Mouse (Mus musculus): Measurements from ENCODE around the gene Rras2. TPM values are rescaled to one million over a fixed set of nuclear protein-coding genes. Genes with fewer than 3 reads are reported as not detected.

The Rras2 gene
- polyA plus RNA-seq, 1 experiment = 57.4 TPM

DNA sequence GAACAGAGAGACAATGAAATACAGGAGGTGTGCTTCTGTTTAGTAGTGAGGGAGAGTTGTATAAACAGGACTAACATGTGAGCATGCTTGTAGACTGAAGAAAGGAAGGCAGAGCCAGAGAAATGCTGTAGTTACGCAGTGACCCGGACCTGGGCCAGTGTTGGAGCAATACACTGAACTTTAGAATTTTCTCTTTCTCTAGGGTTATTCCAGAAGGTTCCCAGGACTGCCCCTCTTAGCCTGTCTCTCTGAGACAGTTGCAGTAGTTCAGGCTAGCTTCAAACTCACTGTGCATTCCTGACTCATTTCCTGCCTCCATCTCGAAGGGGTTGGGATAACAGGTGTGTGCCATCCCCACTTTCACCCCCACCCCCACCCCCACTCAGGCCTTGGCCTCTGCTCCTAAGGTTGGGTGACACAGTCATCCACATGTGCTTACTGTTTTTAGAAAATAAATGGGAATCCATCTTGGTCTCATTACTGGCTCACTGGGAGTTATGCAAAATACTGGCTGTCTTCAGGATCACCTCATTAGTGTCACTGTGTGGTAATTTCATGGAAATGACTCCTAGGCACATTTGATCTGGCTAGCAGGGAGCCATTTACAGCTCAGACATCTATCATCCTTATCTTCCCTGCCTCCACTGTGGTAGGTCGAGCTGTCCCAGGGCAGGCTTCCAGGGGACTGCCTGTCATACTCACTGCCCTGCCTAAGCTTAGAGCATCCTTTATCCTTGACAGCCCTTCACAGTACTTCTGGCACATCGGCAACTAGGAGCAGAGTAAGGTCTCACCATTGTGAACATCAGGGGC lies 37.7 kb upstream of the Rras2 start:
- Histone ChIP-seq H3K4me2 (ENCODE audit: low read depth) (no peak overlapping the region), H3K79me2 (ENCODE audit: control insufficient read depth, insufficient read depth) (no peaks in the 10 kb centered on the region), H3K27me3 (ENCODE audit: control insufficient read depth, insufficient read depth, insufficient read length) (no peaks in the 10 kb centered on the region), H3K4me3 (no peak overlapping the region), H3ac (ENCODE audit: control insufficient read depth, insufficient read length) (no peak overlapping the region), H3K36me3 (ENCODE audit: control insufficient read depth, insufficient read depth) (no peaks in the 10 kb centered on the region)
- TF ChIP-seq E2F4 (IDR thresholded peaks at IDR 0.05; ENCODE audit: insufficient read depth) (no peak), REST (IDR thresholded peaks at IDR 0.05; ENCODE audit: insufficient read depth, insufficient read length) (no peak), MYOG (IDR thresholded peaks at IDR 0.05; ENCODE audit: control insufficient read depth in 1 of 3, insufficient read depth in 1 of 3, insufficient read length in 2 of 3, low read depth in 2 of 3) (peak in 1 of 3 experiments; percentile 19), MYOD1 (IDR thresholded peaks at IDR 0.05; ENCODE audit: control insufficient read depth in 1 of 3, insufficient read length in 2 of 3, low read depth in 2 of 3) (peak in 1 of 3 experiments; percentile 63)

DNA sequence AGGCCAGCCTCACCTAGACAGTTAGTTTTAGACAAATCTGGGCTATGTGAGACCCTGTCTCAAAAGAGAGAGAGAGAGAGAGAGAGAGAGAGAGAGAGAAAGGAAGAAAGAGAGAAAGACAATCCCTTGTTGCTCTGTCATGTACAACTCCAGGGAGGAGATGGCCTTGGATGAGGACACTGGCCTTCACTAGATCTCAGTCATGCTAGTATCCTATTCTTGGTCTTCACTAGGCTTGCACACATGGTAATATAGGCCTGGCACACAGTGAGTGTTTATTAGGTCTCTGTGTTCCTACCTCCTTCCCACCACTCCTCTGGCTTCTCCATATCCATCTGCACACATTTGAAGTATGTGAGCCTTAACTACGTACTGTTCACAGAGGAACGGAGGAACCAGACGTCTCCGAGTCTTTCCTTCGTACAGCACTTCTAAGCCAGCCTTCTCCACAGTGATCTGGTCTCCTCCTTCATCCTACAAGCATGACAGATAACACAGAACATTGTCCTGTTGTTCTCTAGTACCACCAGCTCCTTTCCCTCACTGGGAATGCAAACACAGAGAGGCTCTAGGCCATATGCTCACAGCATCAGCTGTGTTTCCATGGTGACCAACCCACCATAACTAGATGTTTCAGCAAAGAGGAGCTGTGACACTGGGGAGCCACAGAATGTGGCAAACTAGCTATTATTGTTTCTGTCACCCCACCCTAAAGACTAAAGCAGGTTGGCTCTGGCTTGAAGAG lies 33.6 kb upstream of the Rras2 start:
- no peak overlapping the region for H3K4me2 ChIP-seq (ENCODE audit: low read depth)
- no peaks in the 10 kb centered on the region for H3K79me2 ChIP-seq (ENCODE audit: control insufficient read depth, insufficient read depth)
- no peak overlapping the region for H3K4me3 ChIP-seq
- no peaks in the 10 kb centered on the region for H3K36me3 ChIP-seq (ENCODE audit: control insufficient read depth, insufficient read depth)
- TF ChIP-seq POLR2A (IDR thresholded peaks at IDR 0.05; ENCODE audit: insufficient read length, low read depth) = no peak
- no peak for TF ChIP-seq TCF12 (IDR thresholded peaks at IDR 0.05; ENCODE audit: insufficient read depth, poor library complexity, severe bottlenecking)
- TF ChIP-seq E2F4 (IDR thresholded peaks at IDR 0.05; ENCODE audit: insufficient read depth) = no peak
- TF ChIP-seq MYOG (IDR thresholded peaks at IDR 0.05; ENCODE audit: control insufficient read depth in 1 of 3, insufficient read depth in 1 of 3, insufficient read length in 2 of 3, low read depth in 2 of 3) = no peak
- TF ChIP-seq POLR2AphosphoS2 (IDR thresholded peaks at IDR 0.05; ENCODE audit: insufficient read length, low read depth) = no peak
- TF ChIP-seq REST (IDR thresholded peaks at IDR 0.05; ENCODE audit: insufficient read depth, insufficient read length) = no peak
- no peak for TF ChIP-seq USF1 (IDR thresholded peaks at IDR 0.05; ENCODE audit: low read depth)
- TF ChIP-seq TCF3 (IDR thresholded peaks at IDR 0.05; ENCODE audit: insufficient read length, low read depth) = no peak
- TF ChIP-seq MYOD1 (IDR thresholded peaks at IDR 0.05; ENCODE audit: control insufficient read depth in 1 of 3, insufficient read length in 2 of 3, low read depth in 2 of 3) = no peak
- no peak for TF ChIP-seq SRF (IDR thresholded peaks at IDR 0.05; ENCODE audit: control insufficient read depth, insufficient read length, low read depth)
- no peak for TF ChIP-seq CEBPB (IDR thresholded peaks at IDR 0.05; ENCODE audit: insufficient read depth, poor library complexity, severe bottlenecking)
- no peak for TF ChIP-seq MAX (IDR thresholded peaks at IDR 0.05; ENCODE audit: low read depth)
- no peaks in the 10 kb centered on the region for H3K27me3 ChIP-seq (ENCODE audit: control insufficient read depth, insufficient read depth, insufficient read length)
- H3ac ChIP-seq (ENCODE audit: control insufficient read depth, insufficient read length) = no peak overlapping the region

DNA sequence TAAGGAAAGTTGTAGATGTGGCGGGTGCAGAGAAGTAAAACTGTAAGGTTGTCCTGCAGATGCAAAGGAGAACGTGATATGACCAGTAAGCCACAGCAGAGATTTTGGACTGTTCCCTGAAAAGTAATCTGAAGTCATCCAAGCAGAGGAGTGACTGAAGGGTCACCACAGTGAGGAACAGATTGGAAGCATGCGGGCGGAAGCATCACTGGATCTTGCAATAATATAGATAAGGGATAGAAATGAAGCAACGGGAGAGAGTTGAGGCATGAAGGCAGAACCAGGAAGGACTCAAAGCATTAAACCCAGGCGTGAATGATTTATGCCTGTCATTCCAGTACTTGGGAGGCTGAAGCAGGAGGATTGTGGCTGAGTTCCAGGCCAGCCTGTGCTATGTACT lies 32.0 kb upstream of the Rras2 start:
- Histone ChIP-seq H3K4me3 (no peak overlapping the region), H3K36me3 (ENCODE audit: control insufficient read depth, insufficient read depth) (no peaks in the 10 kb centered on the region), H3K79me2 (ENCODE audit: control insufficient read depth, insufficient read depth) (no peaks in the 10 kb centered on the region), H3ac (ENCODE audit: control insufficient read depth, insufficient read length) (no peak overlapping the region), H3K4me2 (ENCODE audit: low read depth) (no peak overlapping the region), H3K27me3 (ENCODE audit: control insufficient read depth, insufficient read depth, insufficient read length) (no peaks in the 10 kb centered on the region)
- TF ChIP-seq MYOG (IDR thresholded peaks at IDR 0.05; ENCODE audit: control insufficient read depth in 1 of 3, insufficient read depth in 1 of 3, insufficient read length in 2 of 3, low read depth in 2 of 3) = no peak
- TF ChIP-seq CEBPB (IDR thresholded peaks at IDR 0.05; ENCODE audit: insufficient read depth, poor library complexity, severe bottlenecking) = no peak
- TF ChIP-seq TCF12 (IDR thresholded peaks at IDR 0.05; ENCODE audit: insufficient read depth, poor library complexity, severe bottlenecking) = no peak
- TF ChIP-seq REST (IDR thresholded peaks at IDR 0.05; ENCODE audit: insufficient read depth, insufficient read length) = no peak
- TF ChIP-seq SRF (IDR thresholded peaks at IDR 0.05; ENCODE audit: control insufficient read depth, insufficient read length, low read depth) = no peak
- no peak for TF ChIP-seq MAX (IDR thresholded peaks at IDR 0.05; ENCODE audit: low read depth)
- TF ChIP-seq MYOD1 (IDR thresholded peaks at IDR 0.05; ENCODE audit: control insufficient read depth in 1 of 3, insufficient read length in 2 of 3, low read depth in 2 of 3) = no peak
- no peak for TF ChIP-seq POLR2AphosphoS2 (IDR thresholded peaks at IDR 0.05; ENCODE audit: insufficient read length, low read depth)

DNA sequence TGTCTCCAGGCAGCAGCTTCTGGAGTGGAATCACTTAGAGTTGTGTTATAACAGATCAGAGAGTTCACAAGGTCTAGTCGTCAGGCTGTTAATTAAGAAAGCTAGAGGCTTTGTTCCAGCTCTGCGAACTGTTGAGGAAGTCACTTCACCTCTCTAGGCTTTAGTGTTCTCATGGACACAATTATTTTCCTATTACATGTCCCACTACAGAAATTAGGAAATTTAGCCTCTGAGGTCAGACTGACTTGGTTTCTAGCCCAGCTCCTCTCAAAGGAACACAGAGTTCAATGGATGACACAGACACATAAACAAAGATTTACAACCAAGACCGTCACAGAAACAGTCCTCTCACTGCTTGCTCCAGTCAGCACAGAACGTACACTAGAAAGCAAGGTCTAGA lies 31.6 kb upstream of the Rras2 start:
- Histone ChIP-seq H3K36me3 (ENCODE audit: control insufficient read depth, insufficient read depth) (no peaks in the 10 kb centered on the region), H3K4me2 (ENCODE audit: low read depth) (no peak overlapping the region), H3K27me3 (ENCODE audit: control insufficient read depth, insufficient read depth, insufficient read length) (no peaks in the 10 kb centered on the region), H3K4me3 (no peak overlapping the region), H3ac (ENCODE audit: control insufficient read depth, insufficient read length) (no peak overlapping the region), H3K79me2 (ENCODE audit: control insufficient read depth, insufficient read depth) (no peaks in the 10 kb centered on the region)
- TF ChIP-seq CEBPB (IDR thresholded peaks at IDR 0.05; ENCODE audit: insufficient read depth, poor library complexity, severe bottlenecking) (no peak), SRF (IDR thresholded peaks at IDR 0.05; ENCODE audit: control insufficient read depth, insufficient read length, low read depth) (no peak), MYOD1 (IDR thresholded peaks at IDR 0.05; ENCODE audit: control insufficient read depth in 1 of 3, insufficient read length in 2 of 3, low read depth in 2 of 3) (no peak), REST (IDR thresholded peaks at IDR 0.05; ENCODE audit: insufficient read depth, insufficient read length) (no peak), USF1 (IDR thresholded peaks at IDR 0.05; ENCODE audit: low read depth) (no peak), TCF12 (IDR thresholded peaks at IDR 0.05; ENCODE audit: insufficient read depth, poor library complexity, severe bottlenecking) (no peak), POLR2A (IDR thresholded peaks at IDR 0.05; ENCODE audit: insufficient read length, low read depth) (no peak), E2F4 (IDR thresholded peaks at IDR 0.05; ENCODE audit: insufficient read depth) (no peak), MAX (IDR thresholded peaks at IDR 0.05; ENCODE audit: low read depth) (no peak), MYOG (IDR thresholded peaks at IDR 0.05; ENCODE audit: control insufficient read depth in 1 of 3, insufficient read depth in 1 of 3, insufficient read length in 2 of 3, low read depth in 2 of 3) (no peak), POLR2AphosphoS2 (IDR thresholded peaks at IDR 0.05; ENCODE audit: insufficient read length, low read depth) (no peak)
